15 mouse cellular contexts compared by ENCODE assay signal in the genomic region with DNA sequence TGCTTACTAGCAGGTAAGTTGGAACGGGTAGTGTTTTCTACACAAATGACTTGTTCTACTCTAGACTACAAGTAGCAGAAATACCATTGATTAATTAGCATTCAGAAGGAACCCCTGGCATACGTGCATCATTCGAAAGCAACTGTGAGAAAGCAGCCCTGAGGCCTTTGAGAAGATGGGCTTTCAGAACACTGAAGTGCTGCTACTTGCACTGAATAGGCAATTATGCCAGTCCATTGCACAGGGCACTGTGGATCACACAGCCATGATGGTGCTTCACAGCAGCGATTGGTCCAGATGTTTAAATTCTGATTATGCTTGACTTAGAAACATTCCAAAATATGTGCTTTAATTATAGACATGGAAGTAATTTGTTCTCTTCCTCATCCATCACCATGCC.
A peak's percentile ranks its signal among the peaks of the same experiment; 100 is the strongest.
DNase-seq lines count a peak whose midpoint lies in the region; ATAC-seq lines count a peak whose summit lies in the region.
"Had no signal": no experiment of that assay in that cellular context is flagged by ENCODE, and none has a peak within 500 bp of the region (broad histone marks: within the 10 kb centered on the region; RNA-seq: fewer than 3 reads in every experiment).

No protein-coding gene starts in this region.

- H3K36me3 ChIP-seq in forebrain, embryonic 13.5 days (ENCODE audit: poor library complexity, severe bottlenecking) = no peaks in the 10 kb centered on the region
- H3K36me3 ChIP-seq in hindbrain, embryonic 14.5 days (replicated peaks; ENCODE audit: control insufficient read depth, insufficient read depth) = no peaks in the 10 kb centered on the region
- H3K36me3 ChIP-seq in neural tube, embryonic 13.5 days = no peaks in the 10 kb centered on the region
- H3K36me3 ChIP-seq: kidney, embryonic 15.5 days; limb, embryonic 10.5 days; liver, embryonic 12.5 days had no signal

- peak; percentile 84 for ATAC-seq in forebrain, embryonic 13.5 days
- peak; percentile 72 for ATAC-seq in hindbrain, embryonic 14.5 days (ENCODE audit: low FRiP score)
- ATAC-seq in neural tube, embryonic 13.5 days (ENCODE audit: low read depth) = peak; percentile 58; the same call in 1 of the 2 replicates
- ATAC-seq: inflammation-experienced regulatory T-cells, adult 6 months; liver, embryonic 12.5 days had no signal

- DNase-seq in embryo, embryonic 10.5 days (ENCODE audit: low spot score) = peak; percentile 44
- peak; percentile 34 for DNase-seq in hindbrain, embryonic 14.5 days (ENCODE audit: low spot score)
- no peak for DNase-seq in spleen, adult 18-20 months
- DNase-seq in gastrocnemius, postnatal 25 days = no peak
- no peak for DNase-seq in natural killer cell, adult 2 months (ENCODE audit: low spot score in 2 of 2)
- DNase-seq: cerebellum, adult 11-12 months; right cerebral cortex, adult 18-20 months; thymus, postnatal 14 days had no signal

- H3K4me3 ChIP-seq in forebrain, embryonic 13.5 days = no peak overlapping the region
- H3K4me3 ChIP-seq in hindbrain, embryonic 14.5 days (replicated peaks; ENCODE audit: low read length) = no peak overlapping the region
- H3K4me3 ChIP-seq in neural tube, embryonic 13.5 days = no peak overlapping the region
- H3K4me3 ChIP-seq: kidney, embryonic 15.5 days; limb, embryonic 10.5 days; liver, embryonic 12.5 days; myocyte had no signal

- H3K4me2 ChIP-seq in forebrain, embryonic 13.5 days = peak overlapping the region; percentile 3; the same call in 1 of the 2 replicates
- H3K4me2 ChIP-seq in hindbrain, embryonic 14.5 days (replicated peaks) = no peak overlapping the region
- H3K4me2 ChIP-seq in neural tube, embryonic 13.5 days = no peak overlapping the region
- H3K4me2 ChIP-seq: kidney, embryonic 15.5 days; liver, embryonic 12.5 days had no signal

- no peak overlapping the region for H3K27ac ChIP-seq in forebrain, embryonic 13.5 days
- no peak overlapping the region for H3K27ac ChIP-seq in hindbrain, embryonic 14.5 days
- H3K27ac ChIP-seq in neural tube, embryonic 13.5 days (replicated peaks) = no peak overlapping the region
- H3K27ac ChIP-seq: kidney, embryonic 15.5 days; limb, embryonic 10.5 days; liver, embryonic 12.5 days had no signal

- WGBS in forebrain, embryonic 13.5 days = 4% methylated on average over 4 of the region's 4 CpGs
- WGBS in hindbrain, embryonic 14.5 days = 17% methylated on average over 4 of the region's 4 CpGs
- WGBS in neural tube, embryonic 13.5 days = 26% methylated on average over 4 of the region's 4 CpGs

- H3K27me3 ChIP-seq in forebrain, embryonic 13.5 days = peaks cover 11% of the 10 kb centered on the region
- peaks cover 4% of the 10 kb centered on the region; the same call in 1 of the 2 replicates for H3K27me3 ChIP-seq in hindbrain, embryonic 14.5 days (ENCODE audit: control insufficient read depth, insufficient read depth, low read length)
- H3K27me3 ChIP-seq in neural tube, embryonic 13.5 days = no peaks in the 10 kb centered on the region
- H3K27me3 ChIP-seq: kidney, embryonic 15.5 days; liver, embryonic 12.5 days had no signal

- peaks cover 16% of the 10 kb centered on the region for H3K4me1 ChIP-seq in forebrain, embryonic 13.5 days
- H3K4me1 ChIP-seq in hindbrain, embryonic 14.5 days (replicated peaks; ENCODE audit: control insufficient read depth, insufficient read depth, low read length) = peaks cover 5% of the 10 kb centered on the region; the same call in 1 of the 2 replicates
- H3K4me1 ChIP-seq in neural tube, embryonic 13.5 days (replicated peaks) = peaks cover 11% of the 10 kb centered on the region
- H3K4me1 ChIP-seq: kidney, embryonic 15.5 days; liver, embryonic 12.5 days had no signal

- H3K9ac ChIP-seq in forebrain, embryonic 13.5 days = no peak overlapping the region
- no peak overlapping the region for H3K9ac ChIP-seq in hindbrain, embryonic 14.5 days
- no peak overlapping the region for H3K9ac ChIP-seq in neural tube, embryonic 13.5 days
- H3K9ac ChIP-seq: kidney, embryonic 15.5 days; liver, embryonic 12.5 days had no signal

- H3K9me3 ChIP-seq in forebrain, embryonic 13.5 days (replicated peaks) = no peaks in the 10 kb centered on the region
- no peaks in the 10 kb centered on the region for H3K9me3 ChIP-seq in hindbrain, embryonic 14.5 days (ENCODE audit: control insufficient read depth, low read length)
- H3K9me3 ChIP-seq in neural tube, embryonic 13.5 days = no peaks in the 10 kb centered on the region
- H3K9me3 ChIP-seq: kidney, embryonic 15.5 days; limb, embryonic 10.5 days; liver, embryonic 12.5 days had no signal

Comparison
In these comparisons a context has a peak if more than half of its experiments do, and no peak if none do; other contexts are left out.
1. DNase-seq: peak in embryo, embryonic 10.5 days (single experiment) and hindbrain, embryonic 14.5 days (single experiment); none in spleen, adult 18-20 months (0 of 2), gastrocnemius, postnatal 25 days (single experiment) and natural killer cell, adult 2 months (0 of 2).
2. Peak in every context shown above with its lines, with median percentiles within 50 percentile points of each other: ATAC-seq.